Mouse (Mus musculus): ENCODE data around the gene Golt1a.

DNA sequence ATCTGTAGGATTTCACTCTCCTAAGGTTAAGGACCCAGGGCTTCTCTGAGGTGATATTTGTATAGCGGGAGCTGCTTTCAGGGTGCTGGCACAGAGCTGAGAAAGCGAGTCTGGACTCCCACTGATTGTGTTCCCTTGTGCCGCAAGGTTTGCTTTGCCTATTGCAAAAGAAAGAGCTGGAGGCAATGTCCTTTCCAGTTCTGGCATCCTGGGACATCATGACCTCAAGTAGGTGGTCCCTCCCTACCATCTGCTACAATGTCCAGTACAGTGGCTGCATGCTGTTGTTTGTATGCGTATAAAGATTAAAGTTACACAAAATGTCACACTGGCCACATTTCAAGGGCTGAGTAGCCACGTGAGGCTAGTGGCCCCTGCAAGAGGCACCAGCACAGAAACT, 52.5 kb downstream of the Golt1a start:
- TF ChIP-seq GATA1 (IDR thresholded peaks at IDR 0.05; ENCODE audit: borderline replicate concordance, low read length) = no peak
- TF ChIP-seq FLI1 (IDR thresholded peaks at IDR 0.05; ENCODE audit: low read length) = no peak
